23 mouse cellular contexts compared by ENCODE assay signal in the genomic region with DNA sequence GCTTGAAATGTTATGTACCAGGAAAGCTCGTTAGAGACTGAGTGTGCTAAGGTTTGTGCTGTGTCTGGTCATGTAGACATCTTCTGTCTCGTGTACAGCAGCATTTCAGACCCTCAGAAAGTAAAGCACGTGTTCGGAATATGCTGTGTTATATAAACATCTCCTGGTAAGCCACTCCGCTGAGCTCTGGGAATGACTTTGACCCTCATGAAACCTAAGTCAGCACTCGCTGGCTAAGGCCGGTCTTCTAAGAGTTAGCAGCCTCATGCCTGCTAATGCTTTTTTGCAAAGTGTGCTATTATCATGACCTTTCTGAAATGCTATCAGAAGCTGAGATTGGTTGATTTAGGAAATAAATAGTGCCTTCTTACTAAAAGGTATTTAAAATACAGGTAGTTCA. TPM values are rescaled to one million over a fixed set of nuclear protein-coding genes. Genes with fewer than 3 reads are reported as not detected.
"Had no signal": no experiment of that assay in that cellular context is flagged by ENCODE, and none has a peak within 500 bp of the region (broad histone marks: within the 10 kb centered on the region; RNA-seq: fewer than 3 reads in every experiment).

No protein-coding gene starts in this region.

- H3K4me3 ChIP-seq: intestine, embryonic 15.5 days; limb, embryonic 12.5 days; limb, embryonic 15.5 days; midbrain, embryonic 13.5 days; myocyte; neural tube, embryonic 13.5 days had no signal

- H3K9me3 ChIP-seq: intestine, embryonic 15.5 days; limb, embryonic 12.5 days; limb, embryonic 15.5 days; midbrain, embryonic 13.5 days; neural tube, embryonic 13.5 days had no signal

- H3K27ac ChIP-seq: intestine, embryonic 15.5 days; kidney, postnatal 0 days; limb, embryonic 12.5 days; limb, embryonic 15.5 days; liver, embryonic 14.5 days; macrophage; midbrain, embryonic 13.5 days; neural tube, embryonic 13.5 days; stomach, postnatal 0 days had no signal

- H3K36me3 ChIP-seq: intestine, embryonic 15.5 days; limb, embryonic 12.5 days; limb, embryonic 15.5 days; midbrain, embryonic 13.5 days; neural tube, embryonic 13.5 days had no signal

- ATAC-seq: hindbrain, embryonic 16.5 days; intestine, embryonic 15.5 days; liver, postnatal 0 days; lung, postnatal 0 days; midbrain, embryonic 13.5 days; midbrain, embryonic 16.5 days had no signal

- H3K4me2 ChIP-seq: intestine, embryonic 15.5 days; limb, embryonic 12.5 days; limb, embryonic 15.5 days; liver, embryonic 11.5 days; lung, embryonic 14.5 days; midbrain, embryonic 13.5 days; neural tube, embryonic 13.5 days had no signal

- DNase-seq: left cerebral cortex, postnatal 4 days; liver, postnatal 0 days; lung, embryonic 14.5 days; right cerebral cortex, adult 18-20 months; right cerebral cortex, postnatal 14 days; right cerebral cortex, postnatal 4 days; thymus, postnatal 25 days had no signal

- H3K9ac ChIP-seq: intestine, embryonic 15.5 days; limb, embryonic 12.5 days; limb, embryonic 15.5 days; liver, embryonic 14.5 days; liver, postnatal 0 days; lung, embryonic 14.5 days; midbrain, embryonic 13.5 days; neural tube, embryonic 13.5 days had no signal

- H3K27me3 ChIP-seq: intestine, embryonic 15.5 days; limb, embryonic 12.5 days; limb, embryonic 15.5 days; midbrain, embryonic 13.5 days; neural tube, embryonic 13.5 days had no signal

- H3K4me1 ChIP-seq: intestine, embryonic 15.5 days; limb, embryonic 12.5 days; limb, embryonic 15.5 days; midbrain, embryonic 13.5 days; neural tube, embryonic 13.5 days had no signal

RNA-seq across cellular contexts. Expression of a gene that starts 36.0 kb away (rescaled TPM):
- polyA plus RNA-seq: hindbrain, embryonic 16.5 days; intestine, embryonic 15.5 days; kidney, postnatal 0 days; limb, embryonic 12.5 days; limb, embryonic 15.5 days; liver, embryonic 11.5 days; liver, embryonic 14.5 days; liver, postnatal 0 days; lung, embryonic 14.5 days; lung, postnatal 0 days; macrophage; midbrain, embryonic 13.5 days; midbrain, embryonic 16.5 days; myocyte; neural tube, embryonic 13.5 days; stomach, embryonic 14.5 days; stomach, postnatal 0 days; thymus, postnatal 0 days had no signal

RNA-seq across cellular contexts. Expression of a gene that starts 56.4 kb away (rescaled TPM):
- polyA plus RNA-seq: macrophage had no signal
